Mouse (Mus musculus) CH12.LX (cell line): ENCODE results near the gene Brinp2. TPM values are rescaled to one million over a fixed set of nuclear protein-coding genes. Genes with fewer than 3 reads are reported as not detected.

Source experiments
- DNase-seq: peaks from one replicate; pipeline ENCODE4 v3.0.0-alpha.2; 2013; ENCODE audit errors: extremely low read depth
- H3K27ac ChIP-seq: 2 replicates; pipeline ENCODE4 v1.5.1; 2012; ENCODE audit warnings: low read depth, mild to moderate bottlenecking, control low read depth, moderate library complexity; ENCODE audit not compliant: insufficient read depth
- H3K27me3 ChIP-seq: replicated peaks from 2 replicates; pipeline ENCODE3; 2012; ENCODE audit warnings: inconsistent platforms
- H3K36me3 ChIP-seq, 2 experiments: replicated peaks in 1 of 2; 2 replicates each; pipeline versions ENCODE3 to v1.6.1; 2012; ENCODE audit warnings: inconsistent platforms in 1 of 2, low read length in 1 of 2, mild to moderate bottlenecking in 1 of 2, mixed read lengths in 1 of 2, moderate library complexity in 1 of 2; ENCODE audit not compliant: control insufficient read depth in 1 of 2, insufficient read depth in 1 of 2
- H3K4me1 ChIP-seq, 2 experiments: 2 replicates each; pipeline ENCODE4 v1.6.1; 2012; ENCODE audit warnings: inconsistent platforms in 1 of 2, moderate library complexity in 1 of 2; ENCODE audit not compliant: insufficient read depth in 2 of 2, control insufficient read depth in 1 of 2
- H3K4me2 ChIP-seq: 2 replicates; pipeline ENCODE4 v1.6.1; 2012; ENCODE audit warnings: low read depth, mild to moderate bottlenecking, control low read depth; ENCODE audit not compliant: poor library complexity, insufficient read depth, severe bottlenecking
- H3K4me3 ChIP-seq, 3 experiments: fragments of 150-350 bp in 1 of 3; sonication (generic) in 1 of 3; replicated peaks in 1 of 3; 2 replicates each; pipeline versions ENCODE3 to v1.5.1; 2011 to 2012; ENCODE audit warnings: low read depth in 2 of 3, low read length in 2 of 3, mild to moderate bottlenecking in 2 of 3, moderate library complexity in 2 of 3, control low read depth in 1 of 3, improper control_type of control experiment in 1 of 3, inconsistent platforms in 1 of 3, mixed read lengths in 1 of 3; ENCODE audit not compliant: poor library complexity in 1 of 3
- H3K79me2 ChIP-seq: replicated peaks from 2 replicates; pipeline ENCODE4 v1.6.1; 2012; ENCODE audit warnings: mild to moderate bottlenecking, moderate library complexity; ENCODE audit not compliant: control insufficient read depth, poor library complexity, insufficient read depth, severe bottlenecking; ENCODE audit errors: extremely low read depth
- H3K9ac ChIP-seq: 2 replicates; pipeline ENCODE4 v1.6.1; 2012; ENCODE audit warnings: low read depth, mild to moderate bottlenecking, control low read depth, moderate library complexity; ENCODE audit not compliant: insufficient read depth
- H3K9me3 ChIP-seq: replicated peaks from 2 replicates; pipeline ENCODE3; 2012; ENCODE audit warnings: low read length, inconsistent platforms, mixed read lengths
- BHLHE40 ChIP-seq: IDR thresholded peaks from 2 replicates; pipeline ENCODE4 v1.6.1; 2011; ENCODE audit warnings: mild to moderate bottlenecking, low read depth, low read length, improper control_type of control experiment
- ELF1 ChIP-seq: IDR thresholded peaks from 2 replicates; pipeline ENCODE4 v1.6.1; 2014; ENCODE audit warnings: low read depth, mild to moderate bottlenecking, inconsistent platforms, low read length, improper control_type of control experiment
- EP300 ChIP-seq: IDR thresholded peaks from 2 replicates; pipeline ENCODE4 v1.6.1; 2011; ENCODE audit warnings: low read length, improper control_type of control experiment
- HCFC1 ChIP-seq: IDR thresholded peaks from 2 replicates; pipeline ENCODE4 v1.6.1; 2012; ENCODE audit warnings: low read depth, mild to moderate bottlenecking, inconsistent platforms, low read length, improper control_type of control experiment
- JUND ChIP-seq: conservative IDR thresholded peaks from 2 replicates; pipeline ENCODE4 v1.6.1; 2011; ENCODE audit warnings: low read depth, low read length, improper control_type of control experiment
- KAT2A ChIP-seq: IDR thresholded peaks from 2 replicates; pipeline ENCODE4 v1.6.1; 2012; ENCODE audit warnings: low read length, improper control_type of control experiment, inconsistent platforms; ENCODE audit not compliant: insufficient replicate concordance
- MAFK ChIP-seq: IDR thresholded peaks from 2 replicates; pipeline ENCODE4 v1.6.1; 2011; ENCODE audit warnings: low read length, improper control_type of control experiment; ENCODE audit not compliant: insufficient replicate concordance
- MAX ChIP-seq: IDR thresholded peaks from 2 replicates; pipeline ENCODE4 v1.6.1; 2011; ENCODE audit warnings: low read length, improper control_type of control experiment
- MAZ ChIP-seq: IDR thresholded peaks from 2 replicates; pipeline ENCODE4 v1.6.1; 2012; ENCODE audit warnings: low read depth, mild to moderate bottlenecking, inconsistent platforms, low read length, improper control_type of control experiment, moderate library complexity
- MXI1 ChIP-seq: IDR thresholded peaks from 2 replicates; pipeline ENCODE4 v1.6.1; 2011; ENCODE audit warnings: mild to moderate bottlenecking, low read depth, low read length, improper control_type of control experiment
- MYC ChIP-seq: IDR thresholded peaks from 2 replicates; pipeline ENCODE4 v1.6.1; 2011; ENCODE audit warnings: low read depth, mild to moderate bottlenecking, improper control_type of control experiment, low read length
- POLR2AphosphoS2 ChIP-seq: IDR thresholded peaks from 2 replicates; pipeline ENCODE4 v1.6.1; 2011; ENCODE audit warnings: low read depth, low read length, improper control_type of control experiment
- RAD21 ChIP-seq: IDR thresholded peaks from 2 replicates; pipeline ENCODE4 v1.6.1; 2011; ENCODE audit warnings: low read depth, mild to moderate bottlenecking, low read length, improper control_type of control experiment, moderate library complexity
- SIN3A ChIP-seq: IDR thresholded peaks from 2 replicates; pipeline ENCODE4 v1.6.1; 2012; ENCODE audit warnings: low read length, improper control_type of control experiment, inconsistent platforms
- SMC3 ChIP-seq: IDR thresholded peaks from 2 replicates; pipeline ENCODE4 v1.6.1; 2011; ENCODE audit warnings: low read depth, low read length, improper control_type of control experiment
- ZNF384 ChIP-seq: IDR thresholded peaks from 2 replicates; pipeline ENCODE4 v1.6.1; 2012; ENCODE audit warnings: low read depth, low read length, improper control_type of control experiment, inconsistent platforms
- dilution Hi-C: fragments of 300-500 bp; cut with MboI; formaldehyde crosslinking; loops from 2 replicates; pipeline ENCODE4 v1.14.3; 2020; ENCODE audit warnings: low sequenced_read_pairs; ENCODE audit not compliant: extremely low pct_unique_long_range_greater_than_20kb, extremely low pct_ligation_motif_present
- in situ Hi-C: fragments of 300-500 bp; cut with MboI; formaldehyde crosslinking; loops from 3 replicates; pipeline ENCODE4 v1.14.3; 2019; ENCODE audit warnings: low sequenced_read_pairs, low pct_ligation_motif_present, low pct_unique_long_range_greater_than_20kb, mixed read lengths
- polyA plus RNA-seq: library from polyadenylated mRNA; unstranded; fragments of >175 nt; gene quantifications from 2 replicates; pipeline ENCODE4 v1.2.1, GENCODE M21; 2012; ENCODE audit warnings: low read depth; ENCODE audit not compliant: insufficient read length
- total RNA-seq, 2 experiments: library from RNA; depleted of rRNA; stranded (reverse); fragments of 300-350 nt in 1 of 2; fragments of >200 nt in 1 of 2; gene quantifications; 2 replicates each; pipeline ENCODE4 v1.2.3; 2012 to 2014

Brinp2 gene
- total and polyA plus RNA-seq, 3 experiments, result 0.04 to 0.26 (median 0.05) TPM

- in situ Hi-C loops, result no loop called here
- DNase-seq, result no peak
Observed at GRCm38 (mm10) chr1:158255912-158256680, 100.0 kb downstream of the Brinp2 start.

GRCm38 (mm10) chr1:158252682-158253222, 103.4 kb downstream of the Brinp2 start:
- Histone ChIP-seq H3K79me2 (no peaks in the 10 kb centered on the region), H3K27me3 (no peaks in the 10 kb centered on the region), H3K36me3 (no peaks in the 10 kb centered on the region), H3K4me1 (peaks cover 0 to 11% of the 10 kb centered on the region in 2 experiments; a peak in 2 of 4 replicates), H3K4me3 (no peak overlapping the region), H3K9me3 (no peaks in the 10 kb centered on the region), H3K9ac (no peak overlapping the region), H3K4me2 (no peak overlapping the region), H3K27ac (no peak overlapping the region)
- dilution Hi-C loops (no loop called here), in situ Hi-C loops (no loop called here)
- TF ChIP-seq SMC3, result no peak
- no peak for TF ChIP-seq MAFK
- TF ChIP-seq SIN3A, result no peak
- no peak for TF ChIP-seq ZNF384
- no peak for TF ChIP-seq HCFC1
- TF ChIP-seq JUND, result no peak
- no peak for TF ChIP-seq KAT2A
- DNase-seq, result no peak

More at GRCm38 (mm10) chr1:158255912-158256680, 100.0 kb downstream of the Brinp2 start:
- dilution Hi-C loops, result no loop called here
- Histone ChIP-seq H3K4me2 (no peak overlapping the region), H3K9me3 (no peaks in the 10 kb centered on the region), H3K4me3 (no peak overlapping the region), H3K36me3 (no peaks in the 10 kb centered on the region), H3K27ac (no peak overlapping the region), H3K27me3 (no peaks in the 10 kb centered on the region), H3K9ac (no peak overlapping the region), H3K4me1 (peaks cover 0 to 14% of the 10 kb centered on the region in 2 experiments; a peak in 2 of 4 replicates), H3K79me2 (no peaks in the 10 kb centered on the region)
- TF ChIP-seq SMC3 (no peak), MAFK (no peak), BHLHE40 (no peak), ZNF384 (no peak), RAD21 (no peak), MAZ (no peak), EP300 (no peak), MXI1 (no peak), HCFC1 (no peak), POLR2AphosphoS2 (no peak), MAX (no peak), MYC (no peak), ELF1 (no peak)
